8 mouse cellular contexts compared by ENCODE assay signal in genomic region chr10:75797619-75798175, GRCm38 (mm10). TPM values are rescaled to one million over a fixed set of nuclear protein-coding genes. Genes with fewer than 3 reads are reported as not detected.
A peak's percentile ranks its signal among the peaks of the same experiment; 100 is the strongest.
DNase-seq lines count a peak whose midpoint lies in the region; ATAC-seq lines count a peak whose summit lies in the region.

No protein-coding gene starts in this region.

- H3K27me3 ChIP-seq in forebrain, embryonic 13.5 days, result peaks cover 7% of the 10 kb centered on the region; the same call in 1 of the 2 replicates
- no peaks in the 10 kb centered on the region for H3K27me3 ChIP-seq in lung, embryonic 15.5 days
- peaks cover 10% of the 10 kb centered on the region; the same call in 1 of the 2 replicates for H3K27me3 ChIP-seq in neural tube, embryonic 15.5 days (replicated peaks)

- no peaks in the 10 kb centered on the region for H3K36me3 ChIP-seq in forebrain, embryonic 13.5 days (ENCODE audit: poor library complexity, severe bottlenecking)
- no peaks in the 10 kb centered on the region for H3K36me3 ChIP-seq in lung, embryonic 15.5 days
- H3K36me3 ChIP-seq in neural tube, embryonic 15.5 days, result no peaks in the 10 kb centered on the region

- no peak overlapping the region for H3K27ac ChIP-seq in forebrain, embryonic 13.5 days
- peak overlapping the region; percentile 32 for H3K27ac ChIP-seq in lung, embryonic 15.5 days
- no peak overlapping the region for H3K27ac ChIP-seq in neural tube, embryonic 15.5 days (replicated peaks)

- under 1% methylated on average over 12 of the region's 12 CpGs for WGBS in forebrain, embryonic 13.5 days
- 0% methylated on average over 11 of the region's 12 CpGs for WGBS in lung, embryonic 15.5 days
- WGBS in neural tube, embryonic 15.5 days, result 2% methylated on average over 12 of the region's 12 CpGs

- peak; percentile 81 for ATAC-seq in forebrain, embryonic 13.5 days
- peak; percentile 70 to 74 for ATAC-seq in hematopoietic stem cell, adult 5-6 weeks (replicated peaks in 1 of 2; ENCODE audit: insufficient read depth in 1 of 2, low FRiP score in 2 of 2, low TSS enrichment in 1 of 2, low read depth in 1 of 2, poor library complexity in 2 of 2, severe bottlenecking in 2 of 2)
- peak; percentile 71; the same call in 1 of the 2 replicates for ATAC-seq in lung, embryonic 15.5 days (ENCODE audit: borderline replicate concordance, extremely low read depth, low FRiP score, low TSS enrichment)
- peak; percentile 53; the same call in 1 of the 2 replicates for ATAC-seq in neural tube, embryonic 15.5 days (ENCODE audit: low FRiP score)

- peak overlapping the region; percentile 58 for H3K9ac ChIP-seq in forebrain, embryonic 13.5 days
- H3K9ac ChIP-seq in lung, embryonic 15.5 days, result peak overlapping the region; percentile 30
- peak overlapping the region; percentile 42 for H3K9ac ChIP-seq in neural tube, embryonic 15.5 days (replicated peaks)

- H3K4me2 ChIP-seq in forebrain, embryonic 13.5 days, result peak overlapping the region; percentile 78
- peak overlapping the region; percentile 73 for H3K4me2 ChIP-seq in lung, embryonic 15.5 days
- peak overlapping the region; percentile 79 for H3K4me2 ChIP-seq in neural tube, embryonic 15.5 days

- H3K4me1 ChIP-seq in forebrain, embryonic 13.5 days, result peaks cover 19% of the 10 kb centered on the region
- H3K4me1 ChIP-seq in lung, embryonic 15.5 days, result peaks cover 17% of the 10 kb centered on the region
- H3K4me1 ChIP-seq in neural tube, embryonic 15.5 days, result peaks cover 27% of the 10 kb centered on the region

- peak overlapping the region; percentile 47 for H3K4me3 ChIP-seq in forebrain, embryonic 13.5 days
- H3K4me3 ChIP-seq in lung, embryonic 15.5 days, result peak overlapping the region; percentile 46
- H3K4me3 ChIP-seq in neural tube, embryonic 15.5 days (replicated peaks), result peak overlapping the region; percentile 42

- DNase-seq in NIH3T3 (ENCODE audit: low read depth), result peak; percentile 61
- DNase-seq in cerebellum, adult 11 months, result peak; percentile 69
- peak; percentile 26 for DNase-seq in layer of hippocampus, adult 9-11 months
- DNase-seq in spleen, postnatal 14 days (ENCODE audit: low spot score in 2 of 2), result no peak

- H3K9me3 ChIP-seq in forebrain, embryonic 13.5 days (replicated peaks), result no peaks in the 10 kb centered on the region
- H3K9me3 ChIP-seq in lung, embryonic 15.5 days, result no peaks in the 10 kb centered on the region
- no peaks in the 10 kb centered on the region for H3K9me3 ChIP-seq in neural tube, embryonic 15.5 days (replicated peaks)

RNA-seq across cellular contexts. Expression of gene Gstt1, which starts 0.7 kb away (rescaled TPM):
- 6.4 and 6.5 TPM in 2 replicates for polyA plus RNA-seq in forebrain, embryonic 13.5 days (2015; fragmentation: Nextera tagmentation; extraction: Ambion mirVana)
- total RNA-seq in hematopoietic stem cell, adult 5-6 weeks (2017), result 4.7 and 5.6 TPM in 2 replicates
- 31.7 and 31.9 TPM in 2 replicates for polyA plus RNA-seq in lung, embryonic 15.5 days (2015; fragmentation: Nextera tagmentation; extraction: Ambion mirVana)
- polyA plus RNA-seq in neural tube, embryonic 15.5 days (2015; fragmentation: Nextera tagmentation; extraction: Ambion mirVana), result 9.6 and 13.8 TPM in 2 replicates

RNA-seq across cellular contexts. Expression of gene Gstt3, which starts 16.5 kb away (rescaled TPM):
- 0.45 and 0.52 TPM in 2 replicates for polyA plus RNA-seq in forebrain, embryonic 13.5 days (2015; fragmentation: Nextera tagmentation; extraction: Ambion mirVana)
- 12.2 and 12.6 TPM in 2 replicates for total RNA-seq in hematopoietic stem cell, adult 5-6 weeks (2017)
- 27.7 and 27.8 TPM in 2 replicates for polyA plus RNA-seq in lung, embryonic 15.5 days (2015; fragmentation: Nextera tagmentation; extraction: Ambion mirVana)
- 1.3 and 5.3 TPM in 2 replicates for polyA plus RNA-seq in neural tube, embryonic 15.5 days (2015; fragmentation: Nextera tagmentation; extraction: Ambion mirVana)

RNA-seq across cellular contexts. Expression of gene Gm20441, which starts 16.9 kb away (rescaled TPM):
- not detected in 2 replicates for polyA plus RNA-seq in forebrain, embryonic 13.5 days (2015; fragmentation: Nextera tagmentation; extraction: Ambion mirVana)
- total RNA-seq in hematopoietic stem cell, adult 5-6 weeks (2017), result not detected in 2 replicates
- not detected in 2 replicates for polyA plus RNA-seq in lung, embryonic 15.5 days (2015; fragmentation: Nextera tagmentation; extraction: Ambion mirVana)
- 0.29 TPM in 1 of 2 replicates, not detected in the other for polyA plus RNA-seq in neural tube, embryonic 15.5 days (2015; fragmentation: Nextera tagmentation; extraction: Ambion mirVana)

RNA-seq across cellular contexts. Expression of gene Ddt, which starts 24.5 kb away (rescaled TPM):
- polyA plus RNA-seq in forebrain, embryonic 13.5 days (2015; fragmentation: Nextera tagmentation; extraction: Ambion mirVana), result 72.2 and 87.4 TPM in 2 replicates
- 44.2 and 44.6 TPM in 2 replicates for total RNA-seq in hematopoietic stem cell, adult 5-6 weeks (2017)
- polyA plus RNA-seq in lung, embryonic 15.5 days (2015; fragmentation: Nextera tagmentation; extraction: Ambion mirVana), result 62.2 and 79.4 TPM in 2 replicates
- polyA plus RNA-seq in neural tube, embryonic 15.5 days (2015; fragmentation: Nextera tagmentation; extraction: Ambion mirVana), result 91.4 and 101 TPM in 2 replicates

RNA-seq across cellular contexts. Expression of gene Gstt4, which starts 24.6 kb away (rescaled TPM):
- not detected in 2 replicates for polyA plus RNA-seq in forebrain, embryonic 13.5 days (2015; fragmentation: Nextera tagmentation; extraction: Ambion mirVana)
- not detected in 2 replicates for total RNA-seq in hematopoietic stem cell, adult 5-6 weeks (2017)
- polyA plus RNA-seq in lung, embryonic 15.5 days (2015; fragmentation: Nextera tagmentation; extraction: Ambion mirVana), result not detected in 2 replicates
- polyA plus RNA-seq in neural tube, embryonic 15.5 days (2015; fragmentation: Nextera tagmentation; extraction: Ambion mirVana), result not detected in 2 replicates

Comparison
In these comparisons a context has a peak if more than half of its experiments do, and no peak if none do; other contexts are left out.
1. DNase-seq: peak in NIH3T3 (single experiment), cerebellum, adult 11 months (single experiment) and layer of hippocampus, adult 9-11 months (single experiment); none in spleen, postnatal 14 days (0 of 2).
2. Peak in every context shown above with its lines, with median percentiles within 50 percentile points of each other: ATAC-seq, H3K4me2 ChIP-seq, H3K4me3 ChIP-seq and H3K9ac ChIP-seq.